Comparison of ENCODE assay signal across 16 mouse cellular contexts in genomic region chr6:128304801-128305200, GRCm38 (mm10). TPM values are rescaled to one million over a fixed set of nuclear protein-coding genes. Genes with fewer than 3 reads are reported as not detected.
"Had no signal": no experiment of that assay in that cellular context is flagged by ENCODE, and none has a peak within 500 bp of the region (broad histone marks: within the 10 kb centered on the region; RNA-seq: fewer than 3 reads in every experiment).

No protein-coding gene starts in this region.

- H3K36me3 ChIP-seq: midbrain, embryonic 13.5 days; midbrain, embryonic 15.5 days; neural tube, embryonic 12.5 days; stomach, embryonic 15.5 days had no signal

- DNase-seq: lung, adult 18-20 months; lung, embryonic 14.5 days; lung, postnatal 14 days; lung, postnatal 36 days; right cerebral cortex, postnatal 14 days; thymus, adult 2 months; thymus, postnatal 25 days; thymus, postnatal 4 days had no signal

- H3K4me2 ChIP-seq: lung, embryonic 14.5 days; midbrain, embryonic 11.5 days; midbrain, embryonic 13.5 days; midbrain, embryonic 15.5 days; neural tube, embryonic 12.5 days; stomach, embryonic 15.5 days had no signal

- ATAC-seq: midbrain, embryonic 13.5 days; midbrain, embryonic 15.5 days had no signal

- H3K9ac ChIP-seq: lung, embryonic 14.5 days; midbrain, embryonic 13.5 days; midbrain, embryonic 15.5 days; neural tube, embryonic 12.5 days; stomach, embryonic 15.5 days had no signal

- H3K4me3 ChIP-seq: megakaryocyte, embryonic 14.5 days; midbrain, embryonic 13.5 days; midbrain, embryonic 15.5 days; neural tube, embryonic 12.5 days; stomach, embryonic 15.5 days had no signal

- H3K27ac ChIP-seq: macrophage; midbrain, embryonic 13.5 days; midbrain, embryonic 15.5 days; neural tube, embryonic 12.5 days; stomach, embryonic 15.5 days; stomach, postnatal 0 days had no signal

- H3K9me3 ChIP-seq: midbrain, embryonic 13.5 days; midbrain, embryonic 15.5 days; neural tube, embryonic 12.5 days; stomach, embryonic 15.5 days had no signal

RNA-seq across cellular contexts. Expression of gene Tead4, which starts 4.2 kb away (rescaled TPM):
- polyA plus RNA-seq: macrophage had no signal
